Mouse (Mus musculus) spleen, adult 2 months (tissue): Measurements from ENCODE around the gene Rbfox1.

Source experiments
- CTCF ChIP-seq: fragments of 200-500 bp; IDR thresholded peaks from 2 replicates; pipeline ENCODE4 v1.5.1; 2011; ENCODE audit warnings: mild to moderate bottlenecking, inconsistent platforms; ENCODE audit not compliant: insufficient read depth, insufficient read length, insufficient replicate concordance; ENCODE audit errors: extremely low read depth
- POLR2A ChIP-seq: fragments of 200-500 bp; IDR thresholded peaks from 2 replicates; pipeline ENCODE4 v1.6.1; 2011; ENCODE audit warnings: low read depth, low read length, inconsistent platforms

- TF ChIP-seq POLR2A (no peak), CTCF (no peak)
Measured at GRCm38 (mm10) chr16:6585204-6585603, 700.0 kb downstream of the Rbfox1 start.
